Mouse (Mus musculus) heart, embryonic 11.5 days (tissue): ENCODE results near the gene Snx9. TPM values are rescaled to one million over a fixed set of nuclear protein-coding genes. Genes with fewer than 3 reads are reported as not detected.

ENCODE experiments used
- ATAC-seq: fragments of 200-750 bp; cut with Nextera tagmentation; replicated peaks from 2 replicates; pipeline ENCODE4 v1.8.0; 2017; ENCODE audit warnings: moderate library complexity; ENCODE audit not compliant: insufficient number of reproducible peaks, low FRiP score, low TSS enrichment
- H3K27ac ChIP-seq: fragments of 300-500 bp; sonication (generic); 2 replicates; pipeline ENCODE4 v1.5.1; 2014; ENCODE audit warnings: mild to moderate bottlenecking, low read depth, low read length
- H3K27me3 ChIP-seq: fragments of 300-500 bp; sonication (generic); 2 replicates; pipeline ENCODE4 v1.6.1; 2014; ENCODE audit warnings: mild to moderate bottlenecking, low read length, mixed read lengths; ENCODE audit not compliant: control insufficient read depth, insufficient read depth
- H3K36me3 ChIP-seq: fragments of 300-500 bp; sonication (generic); 2 replicates; pipeline ENCODE4 v1.6.1; 2014; ENCODE audit warnings: mild to moderate bottlenecking, low read length, moderate library complexity, mixed read lengths; ENCODE audit not compliant: control insufficient read depth, insufficient read depth
- H3K4me1 ChIP-seq: fragments of 300-500 bp; sonication (generic); 2 replicates; pipeline ENCODE4 v1.6.1; 2014; ENCODE audit warnings: low read length; ENCODE audit not compliant: control insufficient read depth, insufficient read depth
- H3K4me2 ChIP-seq: fragments of 300-500 bp; sonication (generic); 2 replicates; pipeline ENCODE4 v1.6.1; 2014; ENCODE audit warnings: mild to moderate bottlenecking, moderate library complexity
- H3K4me3 ChIP-seq: fragments of 300-500 bp; sonication (generic); 2 replicates; pipeline ENCODE4 v1.5.1; 2014; ENCODE audit warnings: low read depth, low read length
- H3K9ac ChIP-seq: fragments of 300-500 bp; sonication (generic); 2 replicates; pipeline ENCODE4 v1.6.1; 2014; ENCODE audit warnings: mild to moderate bottlenecking, low read depth, low read length, moderate library complexity
- H3K9me3 ChIP-seq: fragments of 300-500 bp; sonication (generic); replicated peaks from 2 replicates; pipeline ENCODE4 v1.6.1; 2016; ENCODE audit warnings: low read length; ENCODE audit not compliant: control insufficient read depth
- WGBS: fragments of 180-500 bp; shearing (Covaris S2); extraction: QIAGEN DNeasy Blood & Tissue Kit; methylation state at CpG from one replicate; pipeline ENCODE4 v1.1.7; 2014; ENCODE audit not compliant: insufficient replicate concordance; 5-methylcytosine and 5-hydroxymethylcytosine counted together
- polyA plus RNA-seq: library from polyadenylated mRNA; unstranded; fragments of >200 nt; fragmentation: Nextera tagmentation; extraction: Ambion mirVana; gene quantifications from 2 replicates; pipeline ENCODE4 v1.2.1, GENCODE M21; 2014

The Snx9 gene
- polyA plus RNA-seq, 1 experiment from 2014 or later = 26.5 TPM

GRCm38 (mm10) chr17:5921954-5922353, 80.8 kb downstream of the Snx9 start:
- H3K27ac ChIP-seq = no peak overlapping the region
- no peaks in the 10 kb centered on the region for H3K9me3 ChIP-seq
- no peak for ATAC-seq
- WGBS = 68% methylated on average over 8 of the region's 8 CpGs
- H3K27me3 ChIP-seq = no peaks in the 10 kb centered on the region
- no peak overlapping the region for H3K9ac ChIP-seq
- H3K4me2 ChIP-seq = no peak overlapping the region
- peaks cover 8% of the 10 kb centered on the region for H3K4me1 ChIP-seq
- no peak overlapping the region for H3K4me3 ChIP-seq
- peaks cover 9% of the 10 kb centered on the region for H3K36me3 ChIP-seq

- no peak overlapping the region for H3K4me2 ChIP-seq
- peaks cover 13% of the 10 kb centered on the region for H3K36me3 ChIP-seq
- H3K4me3 ChIP-seq = no peak overlapping the region
- H3K27ac ChIP-seq = no peak overlapping the region
- H3K9ac ChIP-seq = no peak overlapping the region
- H3K9me3 ChIP-seq = no peaks in the 10 kb centered on the region
- no peaks in the 10 kb centered on the region for H3K27me3 ChIP-seq
- WGBS = 75% methylated on average over 9 of the region's 9 CpGs
- peaks cover 8% of the 10 kb centered on the region for H3K4me1 ChIP-seq
- no peak for ATAC-seq
Measured at GRCm38 (mm10) chr17:5923281-5923680, 82.2 kb downstream of the Snx9 start.

GRCm38 (mm10) chr17:5924238-5924637, 83.1 kb downstream of the Snx9 start:
- H3K4me2 ChIP-seq = no peak overlapping the region
- peaks cover 11% of the 10 kb centered on the region for H3K36me3 ChIP-seq
- H3K27me3 ChIP-seq = no peaks in the 10 kb centered on the region
- 77% methylated on average over 8 of the region's 8 CpGs for WGBS
- no peak for ATAC-seq
- H3K27ac ChIP-seq = no peak overlapping the region
- H3K4me1 ChIP-seq = peaks cover 8% of the 10 kb centered on the region
- no peak overlapping the region for H3K9ac ChIP-seq
- no peak overlapping the region for H3K4me3 ChIP-seq
- no peaks in the 10 kb centered on the region for H3K9me3 ChIP-seq

- no peaks in the 10 kb centered on the region for H3K27me3 ChIP-seq
- ATAC-seq = no peak
- 77% methylated on average over 7 of the region's 7 CpGs for WGBS
- H3K27ac ChIP-seq = no peak overlapping the region
- peaks cover under 1% of the 10 kb centered on the region; the same call in 1 of the 2 replicates for H3K4me1 ChIP-seq
- no peak overlapping the region for H3K9ac ChIP-seq
- H3K4me3 ChIP-seq = no peak overlapping the region
- H3K4me2 ChIP-seq = no peak overlapping the region
- no peaks in the 10 kb centered on the region for H3K9me3 ChIP-seq
- peaks cover 13% of the 10 kb centered on the region; the same call in 1 of the 2 replicates for H3K36me3 ChIP-seq
Measured at GRCm38 (mm10) chr17:5926710-5927109, 85.6 kb downstream of the Snx9 start.

- no peaks in the 10 kb centered on the region for H3K4me1 ChIP-seq
- no peak overlapping the region for H3K4me2 ChIP-seq
- no peak overlapping the region for H3K4me3 ChIP-seq
- no peak overlapping the region for H3K9ac ChIP-seq
- 86% methylated on average over 6 of the region's 6 CpGs for WGBS
- H3K27ac ChIP-seq = no peak overlapping the region
- no peaks in the 10 kb centered on the region for H3K27me3 ChIP-seq
- H3K9me3 ChIP-seq = no peaks in the 10 kb centered on the region
- peaks cover 13% of the 10 kb centered on the region; the same call in 1 of the 2 replicates for H3K36me3 ChIP-seq
- ATAC-seq = no peak
Measured at GRCm38 (mm10) chr17:5929031-5929430, 87.9 kb downstream of the Snx9 start.

GRCm38 (mm10) chr17:5932161-5932560, 91.0 kb downstream of the Snx9 start:
- Histone ChIP-seq H3K27me3 (no peaks in the 10 kb centered on the region), H3K9me3 (no peaks in the 10 kb centered on the region), H3K9ac (no peak overlapping the region), H3K27ac (no peak overlapping the region), H3K36me3 (peaks cover 6% of the 10 kb centered on the region; the same call in 1 of the 2 replicates), H3K4me2 (no peak overlapping the region), H3K4me3 (no peak overlapping the region), H3K4me1 (peaks cover 4% of the 10 kb centered on the region; the same call in 1 of the 2 replicates)
- WGBS = 85% methylated on average over 5 of the region's 5 CpGs
- ATAC-seq = no peak

- H3K27ac ChIP-seq = no peak overlapping the region
- 3% methylated on average over 30 of the region's 30 CpGs for WGBS
- peaks cover 4% of the 10 kb centered on the region; the same call in 1 of the 2 replicates for H3K4me1 ChIP-seq
- H3K27me3 ChIP-seq = peaks cover 3% of the 10 kb centered on the region
- H3K4me3 ChIP-seq = peak overlapping the region; percentile 37
- peak overlapping the region; percentile 53 for H3K9ac ChIP-seq
- H3K36me3 ChIP-seq = 0 out of 2 replicates have a peak, but pooled peaks cover 2% of the 10 kb centered on the region
- no peaks in the 10 kb centered on the region for H3K9me3 ChIP-seq
- peak overlapping the region; percentile 70 for H3K4me2 ChIP-seq
- ATAC-seq = peak; percentile 90
Measured at GRCm38 (mm10) chr17:5934554-5935324, 93.6 kb downstream of the Snx9 start.

GRCm38 (mm10) chr17:5935680-5936079, 94.6 kb downstream of the Snx9 start:
- Histone ChIP-seq H3K27me3 (peaks cover 7% of the 10 kb centered on the region), H3K27ac (no peak overlapping the region), H3K4me1 (peaks cover 7% of the 10 kb centered on the region), H3K9ac (no peak overlapping the region), H3K4me3 (no peak overlapping the region), H3K36me3 (no peaks in the 10 kb centered on the region), H3K9me3 (no peaks in the 10 kb centered on the region), H3K4me2 (no peak overlapping the region)
- 72% methylated on average over 3 of the region's 3 CpGs for WGBS
- no peak for ATAC-seq

- Histone ChIP-seq H3K9me3 (no peaks in the 10 kb centered on the region), H3K27me3 (peaks cover 7% of the 10 kb centered on the region), H3K4me1 (peaks cover 7% of the 10 kb centered on the region), H3K27ac (no peak overlapping the region), H3K4me2 (no peak overlapping the region), H3K36me3 (no peaks in the 10 kb centered on the region), H3K4me3 (no peak overlapping the region), H3K9ac (no peak overlapping the region)
- 77% methylated on average over 14 of the region's 14 CpGs for WGBS
- no peak for ATAC-seq
Measured at GRCm38 (mm10) chr17:5936276-5936675, 95.1 kb downstream of the Snx9 start.
